Mouse (Mus musculus): ENCODE measurements around the gene Serpinb9b. TPM values are rescaled to one million over a fixed set of nuclear protein-coding genes. Genes with fewer than 3 reads are reported as not detected.

The Serpinb9b gene
- polyA plus RNA-seq, 1 experiment, result 6.5 TPM

DNA sequence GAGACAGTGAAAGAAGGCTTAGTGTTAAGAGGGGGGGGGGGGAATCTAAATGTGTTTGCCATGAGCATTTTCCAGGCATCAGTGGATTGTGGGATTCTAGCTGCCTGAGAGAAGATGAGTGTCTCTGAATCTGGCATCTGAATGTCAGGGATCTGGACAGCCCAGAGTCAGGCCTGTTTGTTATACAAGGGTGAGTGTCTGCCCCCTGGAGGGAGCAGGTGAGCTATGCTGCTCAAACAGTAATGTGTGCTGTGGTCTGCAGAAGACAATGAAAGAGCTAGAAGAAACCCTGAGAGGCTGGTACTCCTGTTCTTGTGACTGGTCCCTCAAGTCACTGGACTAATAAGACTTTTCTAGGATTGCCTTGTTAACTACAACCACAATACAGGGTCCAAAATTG lies 46.8 kb downstream of the Serpinb9b start:
- Histone ChIP-seq H3K9me3 (replicated peaks; ENCODE audit: control insufficient read depth, insufficient read depth, low read length, poor library complexity, severe bottlenecking) (no peaks in the 10 kb centered on the region), H3K27ac (ENCODE audit: insufficient read depth, low read length) (no peak overlapping the region), H3K4me1 (ENCODE audit: control insufficient read depth, insufficient read depth, low read length) (no peaks in the 10 kb centered on the region), H3K27me3 (ENCODE audit: control insufficient read depth, insufficient read depth, low read length, poor library complexity, severe bottlenecking) (no peaks in the 10 kb centered on the region), H3K4me3 (ENCODE audit: low read depth, low read length) (no peak overlapping the region), H3K9ac (ENCODE audit: low read depth, poor library complexity, severe bottlenecking) (no peak overlapping the region), H3K36me3 (ENCODE audit: control insufficient read depth, insufficient read depth, low read length, poor library complexity, severe bottlenecking) (no peaks in the 10 kb centered on the region)
- TF ChIP-seq POLR2A (IDR thresholded peaks at IDR 0.05; ENCODE audit: insufficient read depth, low read length) (no peak), CTCF (IDR thresholded peaks at IDR 0.05; ENCODE audit: low read depth, low read length) (peak; percentile 59)

GRCm38 (mm10) chr13:33076247-33076646 lies 49.0 kb downstream of the Serpinb9b start:
- no peaks in the 10 kb centered on the region for H3K27me3 ChIP-seq (ENCODE audit: control insufficient read depth, insufficient read depth, low read length, poor library complexity, severe bottlenecking)
- TF ChIP-seq POLR2A (IDR thresholded peaks at IDR 0.05; ENCODE audit: insufficient read depth, low read length) (no peak), CTCF (IDR thresholded peaks at IDR 0.05; ENCODE audit: low read depth, low read length) (no peak), EP300 (IDR thresholded peaks at IDR 0.05; ENCODE audit: insufficient read depth, low read depth, low read length) (no peak)
- no peaks in the 10 kb centered on the region for H3K9me3 ChIP-seq (replicated peaks; ENCODE audit: control insufficient read depth, insufficient read depth, low read length, poor library complexity, severe bottlenecking)
- no peaks in the 10 kb centered on the region for H3K4me1 ChIP-seq (ENCODE audit: control insufficient read depth, insufficient read depth, low read length)
- no peaks in the 10 kb centered on the region for H3K36me3 ChIP-seq (ENCODE audit: control insufficient read depth, insufficient read depth, low read length, poor library complexity, severe bottlenecking)
- no peak overlapping the region for H3K27ac ChIP-seq (ENCODE audit: insufficient read depth, low read length)
- no peak overlapping the region for H3K4me3 ChIP-seq (ENCODE audit: low read depth, low read length)
- no peak overlapping the region for H3K9ac ChIP-seq (ENCODE audit: low read depth, poor library complexity, severe bottlenecking)

DNA sequence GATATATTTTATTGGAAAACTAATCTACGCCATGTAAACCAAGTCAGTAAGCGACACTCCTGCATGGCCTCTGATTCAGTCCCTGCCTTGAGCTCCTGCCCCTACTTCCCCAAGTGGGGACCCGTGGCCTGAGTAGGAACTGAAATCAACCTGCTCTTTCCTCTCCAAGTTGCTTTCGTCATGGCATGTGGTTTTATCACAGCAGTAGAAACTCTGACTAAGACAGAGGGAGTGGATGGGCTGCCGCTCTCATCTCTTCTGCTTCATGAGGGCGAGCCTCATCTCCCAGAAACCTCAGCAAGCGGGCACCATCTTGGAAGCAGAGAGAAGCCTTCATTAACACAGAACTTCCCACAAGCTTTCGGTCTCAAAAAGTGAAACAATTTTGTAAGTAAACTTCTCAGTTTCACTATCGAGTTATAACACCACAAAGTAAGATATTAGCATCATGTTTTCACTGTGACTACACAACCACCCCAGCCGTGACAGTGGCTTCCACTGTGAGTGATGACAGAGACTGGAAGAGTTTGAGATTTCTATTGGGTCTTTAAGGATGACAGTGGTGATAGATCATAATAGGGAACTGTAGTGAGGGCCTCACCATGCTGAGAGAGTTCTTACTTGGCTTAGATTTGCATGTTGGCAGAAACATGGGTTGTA lies 49.9 kb downstream of the Serpinb9b start:
- Histone ChIP-seq H3K27me3 (ENCODE audit: control insufficient read depth, insufficient read depth, low read length, poor library complexity, severe bottlenecking) (no peaks in the 10 kb centered on the region), H3K27ac (ENCODE audit: insufficient read depth, low read length) (no peak overlapping the region), H3K9me3 (replicated peaks; ENCODE audit: control insufficient read depth, insufficient read depth, low read length, poor library complexity, severe bottlenecking) (no peaks in the 10 kb centered on the region), H3K9ac (ENCODE audit: low read depth, poor library complexity, severe bottlenecking) (no peak overlapping the region), H3K4me1 (ENCODE audit: control insufficient read depth, insufficient read depth, low read length) (no peaks in the 10 kb centered on the region), H3K4me3 (ENCODE audit: low read depth, low read length) (no peak overlapping the region), H3K36me3 (ENCODE audit: control insufficient read depth, insufficient read depth, low read length, poor library complexity, severe bottlenecking) (no peaks in the 10 kb centered on the region)
- TF ChIP-seq EP300 (IDR thresholded peaks at IDR 0.05; ENCODE audit: insufficient read depth, low read depth, low read length), result no peak
- no peak for TF ChIP-seq POLR2A (IDR thresholded peaks at IDR 0.05; ENCODE audit: insufficient read depth, low read length)

DNA sequence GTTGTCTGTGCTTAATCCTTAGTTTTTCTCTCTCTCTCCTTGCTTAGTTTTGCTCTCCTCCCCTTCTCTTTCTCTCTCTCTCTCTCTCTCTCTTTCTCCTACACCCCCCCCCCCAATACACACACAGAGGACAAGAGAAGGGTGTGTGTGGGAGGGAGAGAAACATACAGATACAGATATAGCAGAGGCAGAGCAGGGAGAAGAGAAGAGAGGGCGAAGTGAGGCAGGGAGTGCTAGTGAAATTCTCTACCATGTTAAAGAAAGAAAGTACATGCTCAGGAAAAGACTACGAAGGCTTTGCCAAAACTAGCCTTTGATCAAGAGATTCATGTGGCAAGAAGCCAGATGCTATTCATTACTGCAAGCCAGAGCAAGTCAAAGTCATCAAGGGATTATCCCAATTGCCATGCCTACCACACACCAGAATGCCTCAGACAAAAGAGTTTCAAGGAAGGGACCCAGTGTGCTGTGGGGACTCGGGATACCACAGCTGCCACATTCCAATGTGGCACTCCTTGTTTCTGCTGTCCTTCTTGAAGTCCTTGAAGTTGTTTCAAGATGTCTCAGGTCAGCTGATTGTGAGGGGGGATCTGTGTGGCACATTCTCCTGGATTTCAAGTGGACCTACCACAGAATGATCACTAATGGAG lies 51.0 kb downstream of the Serpinb9b start, which contains the start of gene Serpinb1b:
TSS of gene Serpinb1b (plus strand) at position 520 of the 650 bp plus-strand sequence.
- H3K9me3 ChIP-seq (replicated peaks; ENCODE audit: control insufficient read depth, insufficient read depth, low read length, poor library complexity, severe bottlenecking), result no peaks in the 10 kb centered on the region
- H3K4me1 ChIP-seq (ENCODE audit: control insufficient read depth, insufficient read depth, low read length), result no peaks in the 10 kb centered on the region
- H3K27me3 ChIP-seq (ENCODE audit: control insufficient read depth, insufficient read depth, low read length, poor library complexity, severe bottlenecking), result no peaks in the 10 kb centered on the region
- H3K27ac ChIP-seq (ENCODE audit: insufficient read depth, low read length), result no peak within 1 kb of the TSS
- no peak within 1 kb of the TSS for H3K9ac ChIP-seq (ENCODE audit: low read depth, poor library complexity, severe bottlenecking)
- no peak within 1 kb of the TSS for H3K4me3 ChIP-seq (ENCODE audit: low read depth, low read length)
- TF ChIP-seq EP300 (IDR thresholded peaks at IDR 0.05; ENCODE audit: insufficient read depth, low read depth, low read length) (no peak), CTCF (IDR thresholded peaks at IDR 0.05; ENCODE audit: low read depth, low read length) (no peak), POLR2A (IDR thresholded peaks at IDR 0.05; ENCODE audit: insufficient read depth, low read length) (no peak)
- no peaks in the 10 kb centered on the region for H3K36me3 ChIP-seq (ENCODE audit: control insufficient read depth, insufficient read depth, low read length, poor library complexity, severe bottlenecking)

DNA sequence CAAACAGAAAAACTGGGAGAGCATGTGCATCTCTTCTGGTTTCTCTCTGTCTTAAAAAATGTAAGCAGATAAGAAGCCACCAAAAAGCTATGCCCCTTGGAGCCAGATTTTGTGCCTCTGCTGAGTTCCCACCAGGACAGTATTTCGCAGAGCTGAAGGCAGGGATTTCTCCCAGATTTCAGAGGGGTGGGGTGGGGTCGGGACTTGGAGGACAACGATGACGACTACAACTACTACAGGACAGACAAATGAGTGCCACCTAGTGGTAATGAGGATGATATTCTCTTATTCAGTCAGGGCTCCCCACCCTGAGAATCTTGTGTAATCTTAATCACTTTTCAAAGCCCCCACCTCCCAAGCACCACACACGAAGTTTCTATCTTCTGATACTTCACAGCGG lies 52.2 kb downstream of the Serpinb9b start:
- no peaks in the 10 kb centered on the region for H3K9me3 ChIP-seq (replicated peaks; ENCODE audit: control insufficient read depth, insufficient read depth, low read length, poor library complexity, severe bottlenecking)
- TF ChIP-seq CTCF (IDR thresholded peaks at IDR 0.05; ENCODE audit: low read depth, low read length), result peak; percentile 17
- TF ChIP-seq POLR2A (IDR thresholded peaks at IDR 0.05; ENCODE audit: insufficient read depth, low read length), result no peak
- H3K9ac ChIP-seq (ENCODE audit: low read depth, poor library complexity, severe bottlenecking), result no peak overlapping the region
- H3K27ac ChIP-seq (ENCODE audit: insufficient read depth, low read length), result no peak overlapping the region
- H3K4me3 ChIP-seq (ENCODE audit: low read depth, low read length), result no peak overlapping the region
- no peaks in the 10 kb centered on the region for H3K36me3 ChIP-seq (ENCODE audit: control insufficient read depth, insufficient read depth, low read length, poor library complexity, severe bottlenecking)
- H3K27me3 ChIP-seq (ENCODE audit: control insufficient read depth, insufficient read depth, low read length, poor library complexity, severe bottlenecking), result no peaks in the 10 kb centered on the region
- no peaks in the 10 kb centered on the region for H3K4me1 ChIP-seq (ENCODE audit: control insufficient read depth, insufficient read depth, low read length)

DNA sequence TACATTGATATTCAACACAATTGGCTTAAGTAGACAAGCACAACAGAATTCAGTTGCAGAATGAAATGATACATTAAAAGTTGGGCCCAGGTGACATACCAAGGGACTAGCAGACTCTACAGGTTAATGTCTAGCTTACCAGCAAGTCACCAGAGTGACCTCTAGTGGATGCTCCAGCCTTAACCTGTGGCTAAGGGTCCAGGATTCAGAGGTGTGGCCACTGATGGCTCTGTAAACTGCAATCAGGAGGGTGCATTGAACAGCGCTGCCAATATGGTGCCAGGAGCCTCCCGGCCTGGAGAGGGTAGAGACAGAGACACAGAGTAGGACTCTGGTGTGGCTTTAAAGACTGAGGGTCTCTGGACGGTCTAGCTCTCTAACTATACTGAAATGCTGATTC lies 53.1 kb downstream of the Serpinb9b start:
- no peak overlapping the region for H3K27ac ChIP-seq (ENCODE audit: insufficient read depth, low read length)
- H3K9me3 ChIP-seq (replicated peaks; ENCODE audit: control insufficient read depth, insufficient read depth, low read length, poor library complexity, severe bottlenecking), result no peaks in the 10 kb centered on the region
- H3K36me3 ChIP-seq (ENCODE audit: control insufficient read depth, insufficient read depth, low read length, poor library complexity, severe bottlenecking), result no peaks in the 10 kb centered on the region
- peak; percentile 53 for TF ChIP-seq CTCF (IDR thresholded peaks at IDR 0.05; ENCODE audit: low read depth, low read length)
- TF ChIP-seq EP300 (IDR thresholded peaks at IDR 0.05; ENCODE audit: insufficient read depth, low read depth, low read length), result no peak
- TF ChIP-seq POLR2A (IDR thresholded peaks at IDR 0.05; ENCODE audit: insufficient read depth, low read length), result no peak
- H3K27me3 ChIP-seq (ENCODE audit: control insufficient read depth, insufficient read depth, low read length, poor library complexity, severe bottlenecking), result no peaks in the 10 kb centered on the region
- no peak overlapping the region for H3K9ac ChIP-seq (ENCODE audit: low read depth, poor library complexity, severe bottlenecking)
- H3K4me3 ChIP-seq (ENCODE audit: low read depth, low read length), result no peak overlapping the region
- H3K4me1 ChIP-seq (ENCODE audit: control insufficient read depth, insufficient read depth, low read length), result no peaks in the 10 kb centered on the region

Data from ES-Bruce4 (cell line).